Mouse (Mus musculus) heart, embryonic 11.5 days (tissue): ENCODE measurements around the gene Eid3. TPM values are rescaled to one million over a fixed set of nuclear protein-coding genes. Genes with fewer than 3 reads are reported as not detected.

Source experiments
- ATAC-seq: fragments of 200-750 bp; cut with Nextera tagmentation; replicated peaks from 2 replicates; pipeline ENCODE4 v1.8.0; 2017; ENCODE audit warnings: moderate library complexity; ENCODE audit not compliant: insufficient number of reproducible peaks, low FRiP score, low TSS enrichment
- H3K27ac ChIP-seq: fragments of 300-500 bp; sonication (generic); 2 replicates; pipeline ENCODE4 v1.5.1; 2014; ENCODE audit warnings: mild to moderate bottlenecking, low read depth, low read length
- H3K27me3 ChIP-seq: fragments of 300-500 bp; sonication (generic); 2 replicates; pipeline ENCODE4 v1.6.1; 2014; ENCODE audit warnings: mild to moderate bottlenecking, low read length, mixed read lengths; ENCODE audit not compliant: control insufficient read depth, insufficient read depth
- H3K36me3 ChIP-seq: fragments of 300-500 bp; sonication (generic); 2 replicates; pipeline ENCODE4 v1.6.1; 2014; ENCODE audit warnings: mild to moderate bottlenecking, low read length, moderate library complexity, mixed read lengths; ENCODE audit not compliant: control insufficient read depth, insufficient read depth
- H3K4me1 ChIP-seq: fragments of 300-500 bp; sonication (generic); 2 replicates; pipeline ENCODE4 v1.6.1; 2014; ENCODE audit warnings: low read length; ENCODE audit not compliant: control insufficient read depth, insufficient read depth
- H3K4me2 ChIP-seq: fragments of 300-500 bp; sonication (generic); 2 replicates; pipeline ENCODE4 v1.6.1; 2014; ENCODE audit warnings: mild to moderate bottlenecking, moderate library complexity
- H3K4me3 ChIP-seq: fragments of 300-500 bp; sonication (generic); 2 replicates; pipeline ENCODE4 v1.5.1; 2014; ENCODE audit warnings: low read depth, low read length
- H3K9ac ChIP-seq: fragments of 300-500 bp; sonication (generic); 2 replicates; pipeline ENCODE4 v1.6.1; 2014; ENCODE audit warnings: mild to moderate bottlenecking, low read depth, low read length, moderate library complexity
- H3K9me3 ChIP-seq: fragments of 300-500 bp; sonication (generic); replicated peaks from 2 replicates; pipeline ENCODE4 v1.6.1; 2016; ENCODE audit warnings: low read length; ENCODE audit not compliant: control insufficient read depth
- WGBS: fragments of 180-500 bp; shearing (Covaris S2); extraction: QIAGEN DNeasy Blood & Tissue Kit; methylation state at CpG from one replicate; pipeline ENCODE4 v1.1.7; 2014; ENCODE audit not compliant: insufficient replicate concordance; 5-methylcytosine and 5-hydroxymethylcytosine counted together
- polyA plus RNA-seq: library from polyadenylated mRNA; unstranded; fragments of >200 nt; fragmentation: Nextera tagmentation; extraction: Ambion mirVana; gene quantifications from 2 replicates; pipeline ENCODE4 v1.2.1, GENCODE M21; 2014

Eid3 gene
- polyA plus RNA-seq, 1 experiment from 2014 or later: 0.20 TPM

GRCm38 (mm10) chr10:82858032-82858680, 8.3 kb upstream of the Eid3 start:
- H3K4me3 ChIP-seq: peak overlapping the region; percentile 64
- no peak for ATAC-seq
- peak overlapping the region; percentile 88 for H3K27ac ChIP-seq
- 46% methylated on average over 10 of the region's 10 CpGs for WGBS
- H3K9me3 ChIP-seq: no peaks in the 10 kb centered on the region
- H3K36me3 ChIP-seq: no peaks in the 10 kb centered on the region
- peak overlapping the region; percentile 83 for H3K9ac ChIP-seq
- H3K4me2 ChIP-seq: peak overlapping the region; percentile 78
- peaks cover 15% of the 10 kb centered on the region; the same call in 1 of the 2 replicates for H3K4me1 ChIP-seq
- no peaks in the 10 kb centered on the region for H3K27me3 ChIP-seq

GRCm38 (mm10) chr10:82858691-82859532, 7.5 kb upstream of the Eid3 start:
- Histone ChIP-seq H3K4me3 (peak overlapping the region; percentile 64), H3K36me3 (peaks cover 1% of the 10 kb centered on the region; the same call in 1 of the 2 replicates), H3K4me2 (peak overlapping the region; percentile 78), H3K4me1 (peaks cover 22% of the 10 kb centered on the region; the same call in 1 of the 2 replicates), H3K27me3 (no peaks in the 10 kb centered on the region), H3K27ac (peak overlapping the region; percentile 88), H3K9ac (peak overlapping the region; percentile 83), H3K9me3 (no peaks in the 10 kb centered on the region)
- ATAC-seq: peak; percentile 84
- under 1% methylated on average over 49 of the region's 49 CpGs for WGBS

- H3K4me3 ChIP-seq: peak overlapping the region; percentile 64
- H3K36me3 ChIP-seq: peaks cover 6% of the 10 kb centered on the region; the same call in 1 of the 2 replicates
- no peaks in the 10 kb centered on the region for H3K27me3 ChIP-seq
- H3K9ac ChIP-seq: peak overlapping the region; percentile 83
- peak overlapping the region; percentile 78 for H3K4me2 ChIP-seq
- no peaks in the 10 kb centered on the region for H3K9me3 ChIP-seq
- peak overlapping the region; percentile 88 for H3K27ac ChIP-seq
- under 1% methylated on average over 8 of the region's 8 CpGs for WGBS
- H3K4me1 ChIP-seq: peaks cover 23% of the 10 kb centered on the region; the same call in 1 of the 2 replicates
- ATAC-seq: peak; percentile 68; the same call in 1 of the 2 replicates
Observed at GRCm38 (mm10) chr10:82859533-82859915, 6.9 kb upstream of the Eid3 start.

- Histone ChIP-seq H3K9ac (peak overlapping the region; percentile 83), H3K4me3 (peak overlapping the region; percentile 64), H3K9me3 (no peaks in the 10 kb centered on the region), H3K4me2 (peak overlapping the region; percentile 78), H3K4me1 (peaks cover 23% of the 10 kb centered on the region; the same call in 1 of the 2 replicates), H3K27me3 (no peaks in the 10 kb centered on the region), H3K27ac (peak overlapping the region; percentile 90), H3K36me3 (peaks cover 7% of the 10 kb centered on the region; the same call in 1 of the 2 replicates)
- ATAC-seq: peak; percentile 45
- WGBS: under 1% methylated on average over 50 of the region's 50 CpGs
Observed at GRCm38 (mm10) chr10:82860181-82860928, 6.1 kb upstream of the Eid3 start.

- Histone ChIP-seq H3K4me3 (peak overlapping the region; percentile 64), H3K4me1 (peaks cover 23% of the 10 kb centered on the region), H3K27me3 (no peaks in the 10 kb centered on the region), H3K36me3 (peaks cover 7% of the 10 kb centered on the region; the same call in 1 of the 2 replicates), H3K4me2 (peak overlapping the region; percentile 78), H3K9me3 (no peaks in the 10 kb centered on the region), H3K9ac (peak overlapping the region; percentile 83), H3K27ac (peak overlapping the region; percentile 90)
- WGBS: 7% methylated on average over 8 of the region's 8 CpGs
- ATAC-seq: no peak
Observed at GRCm38 (mm10) chr10:82860929-82861315, 5.5 kb upstream of the Eid3 start.

- H3K4me2 ChIP-seq: no peak overlapping the region
- no peak overlapping the region for H3K27ac ChIP-seq
Observed at GRCm38 (mm10) chr10:82863106-82863680, 3.2 kb upstream of the Eid3 start.

GRCm38 (mm10) chr10:82863827-82864226, 2.6 kb upstream of the Eid3 start:
- no peak for ATAC-seq
- H3K4me3 ChIP-seq: no peak overlapping the region
- 76% methylated on average over 7 of the region's 7 CpGs for WGBS
- H3K27me3 ChIP-seq: no peaks in the 10 kb centered on the region
- peaks cover 18% of the 10 kb centered on the region for H3K4me1 ChIP-seq
- no peaks in the 10 kb centered on the region for H3K9me3 ChIP-seq
- H3K27ac ChIP-seq: no peak overlapping the region
- H3K4me2 ChIP-seq: no peak overlapping the region
- H3K9ac ChIP-seq: no peak overlapping the region
- peaks cover 12% of the 10 kb centered on the region for H3K36me3 ChIP-seq

More at GRCm38 (mm10) chr10:82863106-82863680, 3.2 kb upstream of the Eid3 start:
- H3K27me3 ChIP-seq: no peaks in the 10 kb centered on the region
- ATAC-seq: no peak
- WGBS: 71% methylated on average over 5 of the region's 5 CpGs
- H3K9ac ChIP-seq: no peak overlapping the region
- H3K4me3 ChIP-seq: no peak overlapping the region
- no peaks in the 10 kb centered on the region for H3K9me3 ChIP-seq
- H3K36me3 ChIP-seq: peaks cover 12% of the 10 kb centered on the region
- H3K4me1 ChIP-seq: peaks cover 20% of the 10 kb centered on the region

GRCm38 (mm10) chr10:82866832-82867231, 406 bp downstream of the Eid3 start:
- H3K9ac ChIP-seq: no peak overlapping the region
- H3K27ac ChIP-seq: no peak overlapping the region
- H3K4me3 ChIP-seq: no peak overlapping the region
- no peak for ATAC-seq
- no peaks in the 10 kb centered on the region for H3K27me3 ChIP-seq
- H3K4me2 ChIP-seq: no peak overlapping the region
- peaks cover 13% of the 10 kb centered on the region for H3K4me1 ChIP-seq
- WGBS: 92% methylated on average over 18 of the region's 18 CpGs
- H3K9me3 ChIP-seq: no peaks in the 10 kb centered on the region
- H3K36me3 ChIP-seq: peaks cover 17% of the 10 kb centered on the region
